Mouse (Mus musculus): ENCODE results near the gene Fhdc1.

The Fhdc1 gene

GRCm38 (mm10) chr3:84430152-84430551 lies 50.1 kb downstream of the Fhdc1 start:
- DNase-seq = no peak

GRCm38 (mm10) chr3:84428994-84429725 lies 51.1 kb downstream of the Fhdc1 start:
- no peak for DNase-seq

DNA sequence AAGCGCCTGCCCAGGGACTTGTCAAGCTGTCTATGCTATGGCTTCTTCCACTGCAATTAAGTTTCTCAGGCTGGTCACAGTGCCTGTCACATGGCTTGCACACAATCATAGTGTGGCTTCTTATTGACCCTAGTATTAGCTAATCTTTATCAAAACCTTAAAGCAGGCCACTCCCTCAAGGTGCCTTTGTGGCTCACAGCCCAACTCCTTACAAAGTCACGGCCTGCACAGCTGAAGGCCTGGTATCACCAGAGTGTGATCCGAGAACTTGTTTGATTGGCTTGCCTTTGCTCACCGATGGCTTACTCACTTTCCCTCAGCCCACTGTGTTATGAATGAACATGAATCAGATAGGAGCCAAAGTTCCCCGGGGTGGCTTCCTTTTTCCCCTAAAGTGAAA lies 52.5 kb downstream of the Fhdc1 start:
- DNase-seq = no peak

DNA sequence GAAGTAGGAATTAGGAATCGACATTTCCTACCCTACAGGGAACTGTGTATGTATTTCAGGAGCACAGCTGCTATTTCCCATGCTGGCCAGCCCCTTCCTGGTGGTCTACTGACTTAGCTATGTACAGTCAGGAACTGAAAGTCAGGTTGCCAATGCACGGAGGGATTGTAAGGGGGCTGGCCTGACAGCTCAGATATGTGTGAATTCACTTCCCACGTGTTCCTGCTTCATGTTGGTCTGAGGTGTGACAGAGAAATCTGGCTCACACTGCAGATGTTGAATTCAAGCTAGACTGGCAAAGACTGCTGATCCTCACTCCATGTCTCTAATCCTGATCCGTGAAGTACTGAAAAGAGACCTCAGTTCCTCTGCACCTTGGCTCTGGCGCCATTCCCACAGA lies 57.9 kb downstream of the Fhdc1 start:
- no peak for DNase-seq

DNA sequence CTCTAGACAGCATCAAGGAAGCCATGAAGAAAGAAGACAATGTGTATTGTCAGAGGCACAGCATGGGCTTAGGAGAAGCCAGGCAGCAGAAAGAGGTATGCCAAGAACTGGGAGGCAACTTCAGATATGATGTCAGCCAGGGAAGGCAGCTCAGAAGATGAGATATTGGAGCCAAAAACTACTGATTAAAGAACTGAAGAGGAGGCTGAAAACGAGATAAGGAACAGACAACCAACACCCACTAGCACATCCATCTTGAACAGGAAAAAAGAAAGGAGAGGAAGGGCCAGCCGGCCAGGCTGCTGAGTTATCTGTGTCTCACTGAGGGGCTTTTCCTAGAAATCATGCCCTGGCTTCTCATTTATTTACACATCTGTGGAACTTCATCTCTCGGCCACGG lies 66.4 kb downstream of the Fhdc1 start:
- DNase-seq = no peak

DNA sequence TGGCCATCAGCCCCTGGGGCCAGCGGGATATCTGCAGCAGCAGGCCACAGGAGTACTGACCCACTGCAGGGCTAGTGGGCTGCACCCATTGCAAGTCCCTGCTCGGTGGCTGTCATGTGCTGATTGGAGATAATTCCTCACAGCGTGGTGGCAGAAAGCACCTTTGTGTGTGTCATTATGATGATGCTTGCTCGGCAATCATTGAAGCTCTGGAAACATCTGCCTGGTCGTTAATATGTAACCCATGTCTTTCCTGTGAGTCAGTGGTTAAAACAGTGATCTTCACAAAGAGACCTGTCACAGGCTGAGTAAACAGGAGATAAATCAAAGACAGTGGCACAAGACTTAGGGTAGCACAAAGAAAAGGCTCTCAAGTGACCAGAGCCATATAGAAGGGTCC lies 67.3 kb downstream of the Fhdc1 start:
- DNase-seq = no peak

DNA sequence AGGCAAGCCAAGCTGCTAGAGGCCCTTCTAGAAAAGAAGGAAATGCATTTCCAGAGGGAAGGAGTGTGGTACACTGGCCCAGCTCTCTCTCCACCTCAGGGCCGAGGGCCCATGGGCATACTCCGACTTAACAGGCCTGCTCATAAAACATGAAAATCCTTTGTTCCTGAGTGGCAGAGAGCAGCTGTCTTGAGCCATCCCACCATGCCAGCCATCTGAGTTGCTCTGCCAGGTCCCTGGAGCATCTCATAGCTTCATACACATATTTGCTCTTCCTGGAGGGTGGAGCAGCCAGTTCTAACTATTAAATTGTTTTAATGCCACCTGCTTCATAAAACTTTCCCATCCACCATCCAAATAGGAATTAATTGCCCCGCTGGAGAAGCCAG lies 70.8 kb downstream of the Fhdc1 start:
- no peak for DNase-seq

DNA sequence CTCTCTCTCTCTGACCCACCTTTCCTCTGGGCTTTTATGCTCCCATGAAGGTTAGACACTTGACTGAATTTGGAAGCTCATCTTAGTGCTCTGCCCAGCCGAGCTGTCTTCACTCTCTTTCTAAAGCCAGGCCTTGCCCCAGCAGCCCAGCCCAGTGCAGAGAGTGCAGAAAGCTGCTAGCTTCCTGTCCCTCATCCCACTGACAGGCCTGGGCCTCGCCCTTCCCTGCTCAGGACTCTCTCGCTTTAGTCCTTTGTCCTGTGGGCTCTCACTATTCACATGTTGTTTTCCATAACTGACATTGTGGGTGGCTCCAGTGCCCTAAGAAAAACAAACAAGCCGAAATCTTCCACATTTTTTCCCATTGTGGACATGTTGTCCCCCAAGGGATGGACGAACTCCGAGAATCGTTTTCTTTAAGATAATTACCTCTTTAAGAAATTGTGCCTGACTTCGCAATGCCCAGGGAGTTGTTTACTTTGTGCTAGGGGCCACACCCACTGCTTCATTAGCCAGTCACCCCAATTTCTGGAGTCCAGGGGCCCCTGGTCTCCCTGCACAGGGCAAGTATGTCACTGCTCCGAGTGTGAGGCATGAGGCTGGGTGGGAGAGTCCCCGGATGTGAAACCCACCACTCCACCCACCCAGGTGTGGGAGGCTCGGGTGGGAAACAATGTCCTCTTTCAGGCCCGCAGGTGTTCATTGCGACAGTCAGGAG lies 71.3 kb downstream of the Fhdc1 start:
- DNase-seq = no peak

DNA sequence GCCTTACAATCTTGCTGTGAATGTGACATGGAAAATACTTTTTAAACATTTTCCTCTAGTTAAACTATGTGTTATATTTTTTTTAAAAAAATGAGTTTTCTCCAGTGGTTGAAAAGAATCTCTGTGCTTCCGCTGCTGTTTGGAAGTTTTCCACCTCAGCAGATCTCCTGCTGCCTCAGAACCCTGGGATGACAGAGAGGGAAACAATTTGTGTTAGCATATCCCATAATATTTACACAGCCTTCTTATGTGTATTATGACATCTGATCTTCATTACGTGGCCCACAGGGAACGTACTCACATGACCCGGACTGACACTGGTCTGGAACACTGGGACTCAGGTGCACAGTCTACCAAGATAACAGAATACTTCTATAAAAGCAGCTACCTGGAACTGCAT lies 74.7 kb downstream of the Fhdc1 start:
- no peak for DNase-seq

DNA sequence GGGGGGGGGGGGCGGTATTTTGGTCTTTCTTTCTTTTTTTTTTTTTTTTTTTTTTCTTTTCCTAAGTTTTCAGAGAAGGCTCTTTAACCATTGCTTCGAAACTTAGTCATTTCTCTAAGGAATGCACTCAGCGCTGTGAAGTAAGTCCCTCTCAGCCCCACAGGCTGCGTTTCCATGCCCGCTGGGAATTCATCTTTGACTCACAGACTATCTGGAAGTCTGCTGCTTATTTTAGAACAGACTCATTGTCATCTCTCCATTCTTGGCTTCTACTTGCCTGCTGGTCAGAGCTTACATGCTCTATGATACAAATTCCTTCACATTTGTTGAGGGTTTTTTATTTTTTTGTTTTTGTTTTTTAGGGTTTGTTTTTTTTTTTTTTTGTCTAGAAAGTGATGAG lies 76.8 kb downstream of the Fhdc1 start:
- no peak for DNase-seq

- no peak for DNase-seq
Observed at GRCm38 (mm10) chr3:84402716-84403115, 77.5 kb downstream of the Fhdc1 start.

- no peak for DNase-seq
Observed at GRCm38 (mm10) chr3:84397976-84398375, 82.3 kb downstream of the Fhdc1 start.

DNA sequence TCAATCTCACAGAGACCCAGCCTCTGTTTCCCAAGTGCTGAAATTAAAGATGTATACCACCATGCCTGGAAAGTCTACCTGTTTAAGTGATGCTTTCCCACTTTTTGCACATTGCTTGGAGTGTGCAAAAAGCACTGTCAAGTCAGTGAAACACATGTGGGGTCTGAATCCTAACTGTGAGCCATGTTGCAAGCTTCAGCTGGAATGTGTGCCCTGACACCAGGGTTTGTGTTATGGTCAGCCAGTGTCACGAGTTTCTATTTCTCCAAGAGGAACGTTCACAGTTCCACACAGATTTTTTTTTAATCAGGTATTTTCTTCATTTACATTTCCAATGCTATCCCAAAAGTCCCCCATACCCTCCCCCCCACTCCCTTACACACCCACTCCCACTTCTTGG lies 84.0 kb downstream of the Fhdc1 start:
- no peak for DNase-seq

DNA sequence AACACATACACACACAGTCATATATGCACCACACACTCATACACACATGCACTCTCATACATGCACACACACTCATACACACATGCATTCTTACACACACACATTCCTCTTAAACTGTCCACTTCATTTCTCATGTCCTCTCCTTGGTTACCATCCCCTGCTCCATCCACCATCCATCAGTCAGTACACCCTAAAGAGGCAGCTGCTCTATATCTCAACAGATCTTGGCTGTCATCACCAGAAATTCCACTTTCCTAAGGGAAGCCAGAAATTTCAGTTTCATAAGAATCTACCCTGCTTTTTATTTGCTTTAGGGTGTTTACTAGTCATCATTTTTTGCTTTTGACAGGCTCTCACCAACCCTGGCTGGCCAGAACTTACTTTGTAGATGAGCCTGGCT lies 84.4 kb downstream of the Fhdc1 start:
- no peak for DNase-seq

- DNase-seq = no peak
Observed at GRCm38 (mm10) chr3:84394841-84395447, 85.3 kb downstream of the Fhdc1 start.

All from right cerebral cortex, postnatal 14 days (tissue).